Mouse (Mus musculus): Measurements from ENCODE around the gene Tbx4. TPM values are rescaled to one million over a fixed set of nuclear protein-coding genes. Genes with fewer than 3 reads are reported as not detected.

The Tbx4 gene
- total RNA-seq (2012; rRNA removed) (0.07 and 0.12 TPM in 2 replicates), polyA plus RNA-seq (2012; ENCODE audit: insufficient read depth in 1 of 2, insufficient read length in 2 of 2, low read depth in 1 of 2, low replicate concordance in 2 of 2, missing spikeins in 1 of 2) (under 1 TPM in 1 of 2 experiments, not detected in 1; 0.64 TPM)

- peaks cover 1 to 6% of the 10 kb centered on the region in 2 experiments; a peak in 2 of 4 replicates for H3K27me3 ChIP-seq (ENCODE audit: control insufficient read depth in 1 of 2, insufficient read depth in 2 of 2, low read length in 2 of 2)
- H3K9me3 ChIP-seq (replicated peaks; ENCODE audit: insufficient read depth, low read length), result no peaks in the 10 kb centered on the region
- no peak for DNase-seq (ENCODE audit: low read depth, low spot score)
- H3K4me1 ChIP-seq (ENCODE audit: control insufficient read depth in 1 of 2, insufficient read depth in 2 of 2, low read length in 2 of 2), result no peaks in the 10 kb centered on the region
- H3K79me2 ChIP-seq (ENCODE audit: control insufficient read depth, insufficient read depth, low read length, poor library complexity), result no peaks in the 10 kb centered on the region
- TF ChIP-seq ELF1 (IDR thresholded peaks at IDR 0.05; ENCODE audit: low read depth, low read length), result no peak
- TF ChIP-seq ZC3H11A (IDR thresholded peaks at IDR 0.05; ENCODE audit: low read depth, low read length), result no peak
- no peak for TF ChIP-seq E2F4 (IDR thresholded peaks at IDR 0.05; ENCODE audit: borderline replicate concordance, low read depth, low read length)
- TF ChIP-seq ZMIZ1 (IDR thresholded peaks at IDR 0.05; ENCODE audit: low read depth, low read length), result no peak
- no peak for TF ChIP-seq GABPA (IDR thresholded peaks at IDR 0.05; ENCODE audit: low read depth, low read length)
- no peak for TF ChIP-seq JUND (IDR thresholded peaks at IDR 0.05; ENCODE audit: low read depth, low read length)
- TF ChIP-seq UBTF (IDR thresholded peaks at IDR 0.05; ENCODE audit: borderline replicate concordance, insufficient read depth, low read depth, low read length), result no peak
- TF ChIP-seq USF1 (IDR thresholded peaks at IDR 0.05; ENCODE audit: low read depth, low read length), result no peak
- H3K27ac ChIP-seq (ENCODE audit: control insufficient read depth, low read depth, low read length), result no peak within 1 kb of the TSS
- no peak within 1 kb of the TSS for H3K4me3 ChIP-seq (ENCODE audit: control insufficient read depth in 1 of 2, insufficient read depth in 1 of 2, low read depth in 2 of 2, low read length in 2 of 2)
- H3K9ac ChIP-seq (ENCODE audit: control insufficient read depth, low read depth, low read length, poor library complexity, severe bottlenecking), result no peak within 1 kb of the TSS
- H3K36me3 ChIP-seq (ENCODE audit: control insufficient read depth in 1 of 2, insufficient read depth in 2 of 2, low read length in 2 of 2), result no peaks in the 10 kb centered on the region
Measured at GRCm38 (mm10) chr11:85885665-85886428, at the start of gene Tbx4. TSS of gene Tbx4 (plus strand) at chr11:85886422.

GRCm38 (mm10) chr11:85836523-85837290, 49.5 kb upstream of the Tbx4 start:
- Histone ChIP-seq H3K9me3 (replicated peaks; ENCODE audit: insufficient read depth, low read length) (no peaks in the 10 kb centered on the region), H3K9ac (ENCODE audit: control insufficient read depth, low read depth, low read length, poor library complexity, severe bottlenecking) (no peak overlapping the region), H3K4me1 (ENCODE audit: control insufficient read depth in 1 of 2, insufficient read depth in 2 of 2, low read length in 2 of 2) (no peaks in the 10 kb centered on the region), H3K27me3 (ENCODE audit: control insufficient read depth in 1 of 2, insufficient read depth in 2 of 2, low read length in 2 of 2) (no peaks in the 10 kb centered on the region), H3K79me2 (ENCODE audit: control insufficient read depth, insufficient read depth, low read length, poor library complexity) (no peaks in the 10 kb centered on the region; the same call in 1 of the 2 replicates), H3K27ac (ENCODE audit: control insufficient read depth, low read depth, low read length) (no peak overlapping the region), H3K36me3 (ENCODE audit: control insufficient read depth in 1 of 2, insufficient read depth in 2 of 2, low read length in 2 of 2) (no peaks in the 10 kb centered on the region), H3K4me3 (ENCODE audit: control insufficient read depth in 1 of 2, insufficient read depth in 1 of 2, low read depth in 2 of 2, low read length in 2 of 2) (no peak overlapping the region)
- TF ChIP-seq POLR2AphosphoS5 (IDR thresholded peaks at IDR 0.05; ENCODE audit: borderline replicate concordance, low read depth, low read length), result no peak
- no peak for TF ChIP-seq E2F4 (IDR thresholded peaks at IDR 0.05; ENCODE audit: borderline replicate concordance, low read depth, low read length)
- TF ChIP-seq POLR2AphosphoS2 (IDR thresholded peaks at IDR 0.05; ENCODE audit: low read length), result no peak
- TF ChIP-seq NELFE (IDR thresholded peaks at IDR 0.05; ENCODE audit: low read depth, low read length), result no peak
- TF ChIP-seq POLR2A (IDR thresholded peaks at IDR 0.05; ENCODE audit: control insufficient read depth in 1 of 2, insufficient read depth in 1 of 2, low read depth in 1 of 2, low read length in 2 of 2, poor library complexity in 1 of 2), result no peak
- no peak for TF ChIP-seq ETS1 (IDR thresholded peaks at IDR 0.05; ENCODE audit: low read depth, low read length)
- no peak for TF ChIP-seq MEF2A (IDR thresholded peaks at IDR 0.05; ENCODE audit: extremely low read depth, insufficient replicate concordance, low read depth, low read length, poor library complexity, severe bottlenecking)
- TF ChIP-seq SIN3A (IDR thresholded peaks at IDR 0.05; ENCODE audit: low read length), result no peak
- TF ChIP-seq ELF1 (IDR thresholded peaks at IDR 0.05; ENCODE audit: low read depth, low read length), result no peak
- no peak for TF ChIP-seq SMC3 (IDR thresholded peaks at IDR 0.05; ENCODE audit: low read depth, low read length)
- no peak for DNase-seq (ENCODE audit: low read depth, low spot score)

Data from MEL (cell line).